Mouse (Mus musculus) hematopoietic stem cell, adult 5-6 weeks (primary cell): ENCODE measurements around the gene C130026I21Rik. TPM values are rescaled to one million over a fixed set of nuclear protein-coding genes. Genes with fewer than 3 reads are reported as not detected.
A peak's percentile ranks its signal among the peaks of the same experiment; 100 is the strongest.
"Not testable (repeated sequence)": the region's sequence is repeated elsewhere in the genome, so short reads cannot be mapped to it uniquely, and the experiment has no call there.

Source experiments
- ATAC-seq, 2 experiments: fragments of 125-278 bp in 1 of 2; replicated peaks in 1 of 2; 2 replicates each; pipeline ENCODE4 v1.8.0; 2016 to 2017; ENCODE audit warnings: inconsistent platforms in 2 of 2, mild to moderate bottlenecking in 2 of 2, moderate number of reproducible peaks in 2 of 2, low read depth in 1 of 2, moderate TSS enrichment in 1 of 2; ENCODE audit not compliant: low FRiP score in 2 of 2, poor library complexity in 2 of 2, severe bottlenecking in 2 of 2, insufficient read depth in 1 of 2, low TSS enrichment in 1 of 2
- total RNA-seq: library from RNA; stranded (forward); fragments of 172-1452, 232-1000 nt; gene quantifications from 2 replicates; pipeline ENCODE4 v1.2.3, GENCODE M21; 2017

C130026I21Rik gene
- total RNA-seq, 1 experiment from 2014 or later: 15.2 TPM

DNA sequence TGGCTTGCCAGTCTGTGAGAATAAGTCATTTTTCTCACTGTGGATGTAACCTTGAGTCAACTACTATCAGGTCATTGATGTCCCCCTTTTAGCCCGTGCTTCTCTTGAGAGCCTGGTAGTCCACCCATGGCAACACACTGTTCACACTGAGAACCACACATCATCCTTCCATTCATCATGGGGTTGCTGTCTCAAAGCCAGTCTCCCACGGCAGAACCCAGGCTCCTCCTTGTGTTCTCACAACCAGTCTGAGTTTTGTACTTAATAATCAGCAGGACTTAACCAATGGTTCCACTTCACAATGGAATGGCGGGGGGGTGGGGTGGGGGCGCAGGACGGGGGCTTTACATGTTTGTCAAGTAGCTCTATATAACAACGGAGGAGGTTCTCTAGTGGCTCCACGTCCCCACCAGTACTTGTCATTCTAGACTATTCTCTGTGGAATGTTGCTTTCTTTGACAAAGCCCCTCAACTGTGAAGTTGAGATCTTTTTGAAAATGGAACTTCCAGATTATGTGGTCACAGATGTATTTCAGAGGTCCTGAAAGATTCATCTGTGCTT is 177.3 kb downstream of the C130026I21Rik start:
- ATAC-seq: not testable (repeated sequence)

DNA sequence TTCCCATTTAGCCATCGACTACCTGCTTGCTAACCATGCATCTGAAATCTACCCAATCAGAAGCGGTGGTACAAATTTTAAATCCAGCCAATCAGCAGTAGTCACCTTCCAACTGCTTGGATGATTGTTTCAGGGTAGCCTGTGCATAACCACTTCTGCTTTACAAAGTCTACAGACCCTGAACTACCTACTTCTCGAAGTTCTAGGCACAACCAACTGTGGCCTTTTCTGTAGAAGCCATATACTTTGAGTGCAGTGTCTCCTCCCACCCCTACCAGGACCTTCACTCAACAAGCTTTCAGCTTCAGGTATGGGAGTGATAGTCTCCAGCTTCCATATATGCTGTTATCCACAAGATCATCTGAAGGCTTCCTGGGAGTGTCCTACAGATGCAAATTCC is 178.2 kb downstream of the C130026I21Rik start:
- ATAC-seq: not testable (repeated sequence)

DNA sequence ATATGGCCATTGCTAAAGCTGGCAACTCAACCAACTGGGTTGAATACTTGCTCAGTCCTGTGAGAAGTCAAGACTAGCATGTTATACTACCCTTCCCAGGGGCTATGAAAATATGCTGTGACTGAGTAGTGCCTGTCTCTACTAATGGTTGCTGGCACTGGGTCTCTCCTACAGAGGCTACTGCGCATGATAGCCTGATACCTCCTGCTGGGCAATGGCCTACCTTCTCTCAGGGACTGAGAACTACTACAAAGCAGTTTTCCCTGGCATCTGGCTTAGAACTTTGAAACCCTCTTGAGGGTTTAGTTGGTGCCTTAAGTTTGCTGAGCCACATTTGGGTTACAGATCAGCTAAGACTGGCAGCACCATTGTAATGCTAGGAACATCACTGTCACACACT is 184.2 kb downstream of the C130026I21Rik start:
- ATAC-seq: not testable (repeated sequence)

DNA sequence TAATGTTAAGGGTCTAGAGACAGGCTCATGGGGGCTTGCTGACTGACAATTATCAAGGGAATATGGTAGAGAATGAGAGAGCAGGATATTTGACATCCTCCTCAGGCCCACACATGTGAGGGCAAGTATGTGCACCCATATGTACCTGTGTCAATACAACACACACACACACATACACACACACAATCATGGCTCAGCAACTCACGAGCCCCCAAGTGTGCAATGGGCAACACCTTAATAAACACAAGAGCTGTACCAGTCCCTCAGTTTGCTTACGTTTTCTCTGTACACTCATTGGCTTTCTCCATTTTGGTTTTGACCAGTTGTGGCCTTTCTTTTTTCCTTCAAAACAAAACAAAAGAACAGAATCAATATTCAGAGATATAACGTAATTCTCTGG is 185.6 kb downstream of the C130026I21Rik start:
- not testable (repeated sequence) for ATAC-seq

DNA sequence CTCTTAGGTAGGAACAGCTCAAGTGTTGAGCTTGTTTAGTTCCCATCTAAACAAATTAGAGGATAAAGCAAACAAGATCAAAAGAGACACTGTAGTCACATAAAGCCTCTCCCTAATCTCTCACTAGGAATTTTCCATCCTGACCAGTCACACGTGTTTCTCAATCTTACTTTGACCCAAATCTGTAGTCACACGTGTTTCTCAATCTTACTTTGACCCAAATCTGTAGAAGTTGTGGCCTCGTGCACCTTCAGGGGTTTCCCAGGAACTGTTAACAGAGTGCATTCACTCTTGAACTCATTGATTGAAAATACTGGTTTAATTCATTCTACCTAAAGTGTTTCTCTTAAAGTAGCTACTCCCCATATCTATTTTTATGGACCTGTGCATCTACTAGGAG is 197.3 kb downstream of the C130026I21Rik start:
- ATAC-seq: not testable (repeated sequence)

DNA sequence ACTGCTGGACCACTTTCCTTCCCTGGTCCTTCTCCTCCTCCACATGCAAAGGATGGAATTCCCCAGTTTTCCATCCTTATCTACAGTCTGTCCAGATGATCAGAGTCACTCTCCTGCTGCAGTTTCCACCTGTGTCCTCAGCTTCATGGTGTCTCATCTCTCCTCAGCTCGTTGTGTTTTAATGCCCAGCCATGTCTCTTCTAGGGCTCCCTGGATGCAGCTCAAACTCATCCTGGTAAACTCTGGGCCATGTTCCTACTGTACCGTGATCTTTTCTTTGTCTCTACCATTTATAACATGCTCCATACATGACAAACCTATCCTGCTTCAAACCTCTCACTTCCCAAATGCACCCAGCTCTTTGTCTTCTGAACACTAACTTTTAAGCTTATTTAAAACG is 198.7 kb downstream of the C130026I21Rik start:
- ATAC-seq: not testable (repeated sequence)

DNA sequence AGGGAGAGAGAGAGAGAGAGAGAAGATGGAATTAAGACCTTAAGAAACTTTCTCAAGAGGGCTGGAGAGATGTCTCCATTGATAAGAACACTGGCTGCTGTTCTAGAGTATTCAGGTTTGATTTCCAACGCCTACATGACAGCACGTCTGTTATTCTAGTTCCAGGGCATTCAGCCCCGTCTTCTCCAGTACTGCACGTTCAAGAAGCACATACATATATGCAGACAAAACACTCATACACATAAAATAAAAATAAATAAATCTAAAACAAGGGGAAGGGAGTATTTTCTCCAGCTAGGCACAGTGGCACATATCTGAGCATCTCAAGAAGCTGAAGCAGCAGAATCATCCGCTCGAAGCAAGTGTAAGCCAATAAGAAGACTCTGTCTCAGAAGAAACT is 234.6 kb downstream of the C130026I21Rik start:
- ATAC-seq: not testable (repeated sequence)

DNA sequence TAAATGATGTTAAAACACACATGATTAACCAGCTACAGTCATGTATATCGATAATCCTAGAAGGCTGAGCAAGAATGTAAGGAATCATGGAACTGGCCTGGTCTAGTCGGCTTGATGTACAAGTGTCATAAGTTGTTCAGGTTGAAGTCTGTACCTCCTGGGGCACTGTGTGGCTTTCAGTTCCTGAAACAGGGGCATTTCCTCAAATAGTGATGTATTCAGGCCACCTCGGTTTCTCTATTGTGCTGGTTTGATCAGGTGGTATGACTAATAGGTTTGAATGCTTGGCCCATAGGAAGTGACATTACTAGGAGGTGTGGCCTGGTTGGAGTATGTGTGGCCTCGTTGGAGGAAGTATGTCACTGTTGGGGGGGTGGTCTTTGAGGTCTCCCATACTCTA is 236.0 kb downstream of the C130026I21Rik start:
- ATAC-seq: not testable (repeated sequence)

DNA sequence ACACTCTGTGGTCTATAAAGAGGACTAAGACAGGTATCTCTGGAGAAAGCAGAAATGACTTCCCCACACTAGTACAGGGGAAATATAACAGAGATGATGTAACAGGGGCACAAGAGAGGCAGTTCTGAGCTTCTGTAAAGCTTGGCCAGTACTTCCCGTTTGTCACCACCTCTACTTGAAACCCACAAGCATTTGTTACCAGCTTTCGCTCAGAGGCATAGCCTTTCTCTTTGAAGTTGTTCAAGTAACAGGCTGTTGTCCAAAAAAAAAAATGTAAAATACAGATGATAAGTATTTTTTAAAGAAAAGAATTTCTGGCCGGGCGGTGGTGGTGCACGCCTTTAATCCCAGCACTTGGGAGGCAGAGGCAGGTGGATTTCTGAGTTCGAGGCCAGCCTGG is 236.8 kb downstream of the C130026I21Rik start:
- ATAC-seq: not testable (repeated sequence)

DNA sequence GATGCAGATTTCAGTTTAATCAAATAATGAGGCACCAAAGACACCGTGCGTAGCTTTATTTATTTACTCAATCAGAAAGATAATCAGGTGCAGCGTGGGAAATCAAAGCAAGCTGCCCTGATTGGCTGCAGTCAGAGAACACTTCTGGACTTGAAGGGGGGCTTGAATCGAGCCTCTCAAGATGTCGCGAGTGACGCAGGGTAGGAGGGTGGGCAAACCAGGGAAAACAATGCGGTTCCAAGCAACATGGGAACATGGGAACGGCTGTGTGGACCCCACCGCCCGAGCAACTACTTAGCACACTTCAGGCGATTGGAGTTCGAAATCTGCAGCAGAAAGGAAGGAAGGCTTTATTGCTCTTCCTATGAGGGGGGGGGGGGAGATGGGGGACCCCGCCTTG is 240.2 kb downstream of the C130026I21Rik start:
- ATAC-seq: not testable (repeated sequence)

DNA sequence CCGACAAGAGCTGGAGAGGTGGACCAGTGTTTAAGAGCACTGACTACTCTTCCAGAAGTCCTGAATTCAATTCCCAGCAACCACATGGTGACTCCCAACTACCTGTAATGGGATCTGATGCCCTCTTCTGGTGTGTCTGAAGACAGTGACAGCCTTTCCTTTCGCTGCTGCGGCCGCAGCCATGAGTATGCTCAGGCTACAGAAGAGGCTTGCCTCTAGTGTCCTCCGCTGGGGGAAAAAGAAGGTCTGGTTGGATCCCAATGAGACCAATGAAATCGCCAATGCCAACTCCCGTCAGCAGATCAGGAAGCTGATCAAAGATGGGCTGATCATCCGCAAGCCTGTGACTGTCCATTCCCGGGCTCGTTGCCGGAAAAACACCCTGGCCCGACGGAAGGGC is 258.4 kb downstream of the C130026I21Rik start:
- ATAC-seq: not testable (repeated sequence)

DNA sequence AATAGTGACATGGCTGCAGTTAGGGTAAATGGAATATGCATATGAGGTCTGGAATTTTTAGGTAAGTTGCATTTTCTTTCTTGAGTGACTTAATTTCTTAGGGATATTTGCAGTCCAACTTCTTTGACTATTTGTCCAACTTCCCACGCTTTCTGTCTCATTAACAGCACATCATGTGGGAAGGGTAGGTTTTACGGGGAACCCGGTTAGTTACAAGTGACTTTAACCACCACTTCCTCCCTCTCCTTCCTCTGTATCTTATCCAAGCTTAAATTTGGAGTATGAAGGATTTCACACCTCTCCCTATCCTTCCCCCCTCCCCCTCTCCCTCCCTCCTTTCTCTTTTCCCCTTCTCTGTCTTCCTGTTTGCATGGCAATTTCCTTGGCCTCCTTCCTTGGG is 259.4 kb downstream of the C130026I21Rik start:
- ATAC-seq: not testable (repeated sequence)

DNA sequence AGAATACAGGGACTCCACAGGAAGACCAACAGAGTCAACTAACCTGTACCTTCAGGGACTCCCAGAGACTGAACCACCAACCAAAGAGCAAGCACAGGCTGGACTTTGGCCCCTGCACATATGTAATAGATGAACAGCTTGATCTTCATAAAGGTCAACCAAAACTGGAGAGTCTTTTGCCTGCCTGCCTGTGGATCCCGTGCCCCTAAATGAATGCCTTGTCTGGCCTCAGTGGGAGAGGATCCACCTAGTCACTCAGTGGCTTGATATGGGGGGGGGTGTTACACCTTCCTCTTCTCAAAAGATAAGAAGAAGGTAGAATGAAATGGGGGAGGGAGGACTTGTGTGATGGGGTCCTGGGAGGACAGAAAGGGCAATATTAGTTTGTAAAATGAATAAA is 262.6 kb downstream of the C130026I21Rik start:
- ATAC-seq: not testable (repeated sequence)

DNA sequence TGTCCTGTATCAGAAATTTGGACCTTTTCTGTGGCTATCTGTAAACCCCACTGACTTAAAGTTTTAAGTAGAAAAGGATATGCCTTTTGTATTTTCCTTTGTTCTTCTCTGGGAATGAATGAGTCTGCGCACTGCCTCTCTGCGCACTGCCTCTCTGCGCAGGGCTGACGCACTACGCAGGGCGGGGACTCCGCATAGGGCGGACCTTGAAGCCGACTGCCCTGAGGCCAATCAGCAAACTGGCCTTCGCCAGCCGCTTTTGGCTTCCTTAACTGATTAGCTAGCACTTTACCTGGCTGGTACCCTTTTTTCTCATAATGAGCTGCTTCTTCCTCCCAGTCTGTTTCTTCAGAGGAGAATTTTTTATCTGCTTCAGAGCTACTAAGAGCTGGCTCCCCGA is 271.1 kb downstream of the C130026I21Rik start:
- ATAC-seq: not testable (repeated sequence)

DNA sequence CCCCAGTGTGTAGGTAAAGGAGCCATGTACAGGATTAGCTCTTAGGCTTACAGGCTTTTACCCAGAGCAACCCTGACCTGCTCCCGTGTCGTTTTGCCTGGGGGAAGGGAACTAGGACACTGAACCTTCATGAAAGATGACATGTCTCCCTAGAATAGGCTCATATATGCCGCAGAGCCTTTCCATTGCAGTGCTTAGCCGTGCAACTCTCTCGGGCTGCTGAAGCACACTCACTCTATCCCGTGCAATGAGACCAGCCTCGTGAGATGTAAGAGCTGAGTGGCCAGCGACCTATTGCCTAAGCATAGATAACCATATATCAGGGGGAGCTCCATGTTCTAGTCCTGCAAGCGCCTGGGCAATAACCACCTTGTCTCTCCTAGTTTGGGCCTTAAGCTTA is 274.1 kb downstream of the C130026I21Rik start:
- ATAC-seq: not testable (repeated sequence)

DNA sequence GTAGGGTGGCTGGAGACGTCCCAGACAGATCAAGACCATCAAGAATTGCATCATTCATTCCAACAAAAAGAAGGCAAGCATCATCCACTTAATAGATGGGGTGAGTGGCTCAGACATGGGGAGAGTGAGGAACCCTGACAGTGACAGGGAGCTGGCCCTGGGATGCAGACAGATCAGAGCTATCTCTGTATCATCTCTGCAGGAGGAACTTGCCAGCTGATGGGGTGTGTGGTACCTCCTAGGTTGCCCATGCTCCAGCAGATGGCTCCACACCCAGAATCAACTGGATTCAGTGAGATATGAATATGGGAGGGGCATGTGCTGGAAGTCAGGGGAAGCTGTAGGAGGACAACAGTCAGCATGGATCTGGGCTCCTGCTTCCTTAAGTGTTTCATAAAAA is 275.9 kb downstream of the C130026I21Rik start:
- not testable (repeated sequence) for ATAC-seq

DNA sequence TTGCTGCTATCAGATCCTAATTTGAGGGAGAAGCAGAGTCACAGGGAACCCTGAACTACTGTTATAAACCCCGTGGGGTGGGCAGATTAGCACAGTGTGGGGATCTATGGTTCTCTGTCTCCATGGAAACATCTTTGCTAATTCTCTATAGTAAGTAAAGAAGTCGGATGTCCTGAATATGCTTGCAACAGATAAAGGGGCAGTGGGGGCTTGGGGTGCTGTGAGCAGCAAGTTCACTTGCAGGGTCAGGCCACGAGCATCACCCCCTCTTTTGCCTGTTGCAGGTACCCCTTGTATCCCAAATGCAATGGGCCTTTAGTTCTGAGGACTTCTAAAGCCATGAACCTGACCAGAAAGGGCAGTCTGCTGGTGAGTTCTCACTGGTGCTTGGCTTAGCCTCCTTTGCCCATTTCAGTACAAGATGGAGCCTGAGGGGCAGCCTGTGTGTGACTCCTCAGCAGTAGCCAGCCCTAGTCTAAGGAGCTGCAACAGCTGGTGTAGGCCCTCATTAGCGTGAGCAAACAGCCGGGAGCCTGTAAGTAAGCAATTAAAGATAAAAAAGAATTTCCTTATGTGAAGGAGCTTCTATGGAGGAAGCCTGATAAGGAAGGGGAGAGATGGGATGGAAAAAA is 276.6 kb downstream of the C130026I21Rik start:
- ATAC-seq: peak; percentile 17 to 25; a peak in 2 of 4 replicates

DNA sequence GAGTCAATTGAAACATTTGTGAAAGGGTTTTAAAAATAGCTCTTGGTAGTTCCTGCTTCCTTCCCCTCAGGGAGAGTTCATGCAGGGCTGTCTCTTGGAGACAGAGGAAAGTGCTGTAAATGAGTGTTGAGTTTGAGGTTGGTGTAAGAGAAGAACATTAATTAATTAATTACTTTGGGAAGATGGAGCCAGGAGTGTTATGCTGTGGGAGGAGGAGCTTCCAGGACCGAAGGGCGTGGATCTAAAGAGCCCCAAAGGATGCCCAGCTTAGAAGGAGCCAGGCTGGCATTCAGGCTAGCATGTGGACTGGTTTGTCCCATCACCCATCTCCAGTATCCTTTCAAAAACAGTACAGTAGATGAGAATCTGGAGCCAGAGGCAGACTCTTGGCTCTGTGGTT is 277.1 kb downstream of the C130026I21Rik start:
- peak in 1 of 2 experiments; percentile 37; a peak in 1 of 4 replicates for ATAC-seq

DNA sequence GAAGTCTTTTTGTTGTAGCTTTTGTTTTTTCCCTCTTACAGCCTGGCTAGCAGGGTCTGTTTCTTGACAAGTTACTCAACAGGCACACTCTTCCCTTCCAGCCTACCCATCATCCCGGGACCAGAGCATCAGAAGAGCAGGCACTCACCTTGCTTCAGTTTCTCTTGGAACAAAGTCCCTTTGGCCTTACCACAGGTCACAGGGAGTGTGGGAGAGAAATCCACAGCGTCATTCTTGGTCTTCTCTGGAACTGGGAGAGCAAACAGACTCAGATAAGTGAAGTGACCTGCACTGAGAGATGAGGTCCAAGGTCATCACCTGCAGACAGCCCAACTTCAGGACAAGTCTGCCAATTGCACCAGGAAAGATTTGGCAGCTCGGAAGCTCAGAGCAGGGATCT is 277.5 kb downstream of the C130026I21Rik start:
- ATAC-seq: peak; percentile 42 to 59; a peak in 3 of 4 replicates
